Mouse (Mus musculus) left cerebral cortex, postnatal 10 days (tissue): Measurements from ENCODE around the gene Med9. TPM values are rescaled to one million over a fixed set of nuclear protein-coding genes. Genes with fewer than 3 reads are reported as not detected.

Experiments
- DNase-seq, 2 experiments: peaks; one replicate each; pipeline ENCODE4 v3.0.0; 2021 to 2022; ENCODE audit warnings: low spot score in 2 of 2, mixed read lengths in 1 of 2; ENCODE audit errors: extremely low spot score in 1 of 2
- intact Hi-C: fragments of 180-260 bp; cut with DNase I; formaldehyde crosslinking; loops from one replicate; pipeline ENCODE4 v1.15.1; 2025
- total RNA-seq, 2 experiments: library from RNA; stranded (reverse); gene quantifications; 2 replicates each; pipeline ENCODE4 v1.2.3; 2021

Gene Med9
- 10 to 100 TPM; 29.3 to 29.9 TPM for total RNA-seq

DNA sequence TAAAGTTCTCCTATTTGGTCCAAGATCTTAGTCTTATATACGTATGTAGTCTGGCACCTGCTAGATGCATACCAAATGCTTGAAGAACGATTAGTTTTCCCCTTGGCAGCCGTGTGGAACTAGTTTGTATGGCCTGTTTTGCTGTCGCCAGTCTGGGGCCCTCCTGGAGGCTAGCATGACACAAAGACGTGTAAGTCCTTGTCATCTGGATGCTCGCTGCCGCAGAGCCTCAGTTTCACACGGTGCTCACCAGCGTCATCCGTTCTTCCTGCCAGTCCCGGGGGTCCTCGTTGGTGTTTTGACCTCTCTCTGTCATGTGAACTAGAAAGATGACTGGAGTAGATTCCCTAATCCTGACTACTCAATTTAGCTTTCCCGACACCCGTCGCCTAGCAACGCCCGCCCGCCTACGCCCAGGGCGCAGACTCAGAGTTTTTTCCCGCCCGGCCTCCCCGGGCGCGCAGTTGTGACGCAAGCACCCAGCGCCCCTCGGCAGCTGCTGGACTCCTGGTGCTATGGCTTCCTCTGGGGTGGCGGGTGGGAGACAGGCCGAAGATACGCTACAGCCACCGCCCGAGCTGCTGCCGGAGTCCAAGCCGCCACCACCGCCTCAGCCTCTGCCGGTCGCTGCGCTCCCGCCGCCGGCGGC, at the start of gene Med9:
Med9 (plus strand) TSS at position 455 of the 649 bp plus-strand sequence.
- DNase-seq, result peak; percentile 95 to 98
- intact Hi-C loops, result loop anchor here (5.0 kb wide), 1 partner anchor 66 kb away; no protein-coding TSS in a partner anchor

DNA sequence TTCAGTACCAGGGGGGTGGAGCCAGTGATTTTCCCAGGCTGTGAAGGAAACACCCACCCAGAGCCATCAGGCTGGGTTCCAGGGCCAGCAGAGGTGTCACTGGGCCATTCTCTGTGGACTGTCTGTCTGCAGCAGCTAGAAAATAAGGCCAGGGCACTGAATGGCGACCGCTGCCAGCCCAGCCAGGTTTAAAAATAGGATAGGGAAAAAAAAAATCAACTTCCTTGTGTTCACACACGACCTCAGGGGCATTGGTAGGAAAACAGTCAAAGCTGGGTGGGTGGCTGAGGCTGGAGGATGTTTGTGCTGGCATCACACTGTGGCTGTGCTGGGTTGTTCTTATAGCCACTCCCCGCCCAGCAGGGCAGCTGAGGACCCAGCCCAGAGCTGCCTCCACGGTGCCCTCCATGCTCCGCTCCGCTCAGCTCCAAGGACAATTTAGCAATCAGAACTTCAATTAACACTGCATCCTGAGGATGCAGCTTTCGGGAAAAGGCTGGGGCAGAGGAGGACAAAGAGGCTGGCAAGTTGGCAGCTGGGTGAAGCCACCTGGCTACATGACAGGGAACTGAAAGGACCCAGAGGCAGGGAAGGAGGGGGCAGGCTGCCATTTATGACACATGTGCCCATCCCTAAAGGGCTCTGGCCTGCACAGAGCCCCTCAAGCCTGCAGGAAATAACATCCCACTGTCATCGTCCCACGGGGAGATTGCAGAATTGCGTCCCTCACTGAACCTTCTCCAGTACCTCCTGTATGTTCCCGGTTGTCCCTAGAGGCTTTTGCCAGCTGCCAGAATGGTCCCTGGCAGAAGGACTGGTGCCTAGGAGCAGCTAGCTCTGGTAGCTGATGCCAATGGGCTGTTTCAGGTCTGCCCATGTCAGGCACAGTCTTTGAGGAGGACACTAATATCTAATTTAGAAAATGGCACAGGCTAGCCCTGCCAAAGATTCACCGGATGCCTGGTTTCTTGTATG, 48.0 kb upstream of the Med9 start:
- peak in 1 of 2 experiments; percentile 70 for DNase-seq
- intact Hi-C loops, result no loop called here

DNA sequence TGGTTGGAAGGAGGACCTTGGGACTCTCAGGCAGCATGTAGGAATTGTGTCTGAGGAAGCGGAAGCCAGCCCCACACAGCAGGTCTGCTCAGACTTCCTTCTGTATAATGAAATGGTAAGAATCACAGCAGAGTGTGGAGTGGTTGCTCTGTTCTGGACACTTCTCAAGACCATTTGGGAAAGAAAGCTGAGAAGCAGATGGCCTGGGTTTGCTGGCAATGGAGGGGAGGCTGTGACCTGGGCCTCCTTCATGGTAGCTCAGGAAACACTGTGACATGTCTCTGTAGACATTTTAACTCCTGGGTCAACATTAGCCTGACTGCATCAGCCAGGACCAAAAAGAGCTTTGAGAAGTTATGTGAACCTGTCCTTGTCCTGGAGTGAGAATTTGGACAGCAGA, 47.0 kb upstream of the Med9 start:
- no peak for DNase-seq
- intact Hi-C loops, result no loop called here

DNA sequence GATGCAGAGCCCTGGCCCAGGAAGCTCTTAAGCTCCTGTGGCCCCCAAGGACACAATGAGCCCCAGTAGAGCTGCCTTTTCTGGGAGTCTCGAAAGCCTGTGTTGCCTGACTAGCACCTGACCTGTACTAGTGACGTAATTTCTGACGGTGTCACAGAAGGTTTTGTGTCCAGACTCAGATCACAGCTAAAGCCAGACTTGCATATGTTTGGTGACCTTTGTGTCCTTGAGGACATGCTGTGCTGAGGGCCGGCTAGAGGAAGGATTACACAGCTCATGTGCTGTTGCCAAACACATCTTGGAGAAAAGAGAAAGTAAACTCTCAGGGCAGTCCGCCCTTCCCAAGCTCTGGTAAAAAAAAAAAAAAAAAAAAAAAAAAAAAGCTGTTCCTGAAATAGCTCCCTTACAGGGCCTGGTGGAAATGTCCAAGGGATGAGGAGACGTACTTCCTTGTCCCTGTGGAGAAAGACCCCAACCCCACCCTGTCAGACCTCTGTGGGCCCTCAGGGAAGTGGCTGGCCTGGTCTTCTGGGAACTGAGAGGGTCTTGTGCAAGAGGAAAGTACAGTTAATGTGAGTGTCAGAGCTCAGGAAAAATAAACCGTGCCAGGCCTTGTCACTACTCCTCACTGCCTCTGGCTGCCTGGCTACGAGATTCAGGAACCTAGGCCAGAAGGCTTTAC, 45.8 kb upstream of the Med9 start:
- DNase-seq, result no peak
- intact Hi-C loops, result no loop called here

DNA sequence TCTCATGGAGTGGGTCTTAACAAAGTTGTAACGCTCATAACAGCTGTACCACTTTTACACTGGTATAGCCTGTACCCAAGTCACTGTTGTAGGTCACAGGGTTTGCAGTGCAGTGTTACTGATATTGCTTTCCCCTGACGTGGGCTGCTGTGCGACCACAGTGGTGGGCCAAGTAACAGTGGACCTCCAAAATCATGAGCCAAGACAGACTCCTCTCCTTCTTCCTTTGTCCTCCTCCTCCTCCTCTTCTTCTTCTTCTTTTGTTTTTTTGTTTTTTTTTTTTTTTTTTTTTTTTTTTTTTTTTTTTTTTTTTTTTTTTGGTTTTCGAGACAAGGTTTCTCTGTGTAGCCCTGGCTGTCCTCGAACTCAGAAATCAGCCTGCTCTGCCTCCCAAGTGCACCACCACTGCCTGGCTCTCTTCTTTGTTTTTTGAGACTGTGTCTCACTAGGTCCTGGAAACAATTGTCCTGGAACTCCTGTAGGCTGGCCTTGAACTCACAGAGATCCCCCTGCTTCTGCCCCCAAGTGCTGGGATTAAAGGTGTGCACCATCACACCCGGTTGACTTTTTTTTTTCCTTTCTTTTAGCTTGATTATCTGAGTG, 41.4 kb upstream of the Med9 start:
- DNase-seq, result no peak
- intact Hi-C loops, result no loop called here

DNA sequence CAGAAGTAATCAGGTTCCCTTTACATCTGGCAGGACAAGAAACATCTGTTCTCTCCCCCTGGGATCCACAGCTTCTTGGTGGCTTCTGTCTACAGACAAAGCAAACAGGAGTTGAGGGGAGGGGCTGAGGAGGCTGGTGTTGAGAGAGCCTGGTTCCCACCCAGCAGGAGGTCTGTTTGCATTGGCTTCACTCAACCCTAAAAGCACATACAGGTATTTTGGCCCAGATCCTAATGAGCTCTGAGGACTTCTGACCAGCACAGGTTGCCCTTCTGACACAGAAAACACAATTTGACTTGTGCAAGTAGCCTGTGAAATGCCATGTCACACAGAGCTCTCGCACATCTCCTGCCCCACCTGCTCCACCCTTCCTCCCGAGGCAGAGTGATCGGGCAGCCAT, 39.6 kb upstream of the Med9 start:
- peak in 1 of 2 experiments; percentile 48 for DNase-seq
- intact Hi-C loops, result no loop called here

DNA sequence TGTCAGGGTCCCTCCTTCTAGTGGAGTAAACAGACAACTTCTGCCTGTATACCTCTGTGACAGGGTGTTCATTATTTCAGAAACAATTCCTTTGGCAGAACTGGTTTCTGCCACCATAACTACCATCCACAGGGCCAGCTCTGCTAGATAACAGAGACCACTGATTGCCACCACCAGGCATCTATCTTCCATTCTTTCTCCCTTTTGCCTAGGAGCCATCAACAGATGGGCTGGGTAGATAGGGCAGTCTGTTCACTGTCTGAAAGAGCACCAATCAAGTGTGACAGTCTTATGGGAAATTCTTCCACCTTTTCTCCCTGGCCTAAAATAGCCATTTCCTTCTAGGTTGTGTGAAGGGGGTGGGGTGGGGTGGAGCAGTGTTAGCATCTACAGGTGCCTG, 37.4 kb upstream of the Med9 start:
- intact Hi-C loops, result no loop called here
- no peak for DNase-seq

DNA sequence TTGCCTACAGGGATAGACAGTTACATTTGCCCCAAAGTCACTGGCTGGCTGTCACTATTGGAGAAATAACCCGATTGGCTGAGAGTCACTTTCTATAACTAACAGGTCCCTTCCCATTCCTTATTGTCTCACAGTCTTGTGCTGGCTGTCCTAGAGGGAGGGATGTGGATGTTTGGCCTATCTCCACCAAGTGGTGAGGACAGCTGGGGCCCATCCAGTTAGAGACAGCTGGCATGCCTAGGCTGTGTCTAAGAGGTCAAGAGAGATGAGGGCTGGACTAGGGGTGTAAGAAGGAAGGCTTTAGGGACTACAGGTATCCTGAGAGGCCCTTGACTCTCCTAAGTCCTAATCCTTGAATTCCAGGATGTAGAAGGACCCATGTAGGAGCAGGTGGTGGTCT, 36.5 kb upstream of the Med9 start:
- DNase-seq, result no peak
- intact Hi-C loops, result no loop called here

DNA sequence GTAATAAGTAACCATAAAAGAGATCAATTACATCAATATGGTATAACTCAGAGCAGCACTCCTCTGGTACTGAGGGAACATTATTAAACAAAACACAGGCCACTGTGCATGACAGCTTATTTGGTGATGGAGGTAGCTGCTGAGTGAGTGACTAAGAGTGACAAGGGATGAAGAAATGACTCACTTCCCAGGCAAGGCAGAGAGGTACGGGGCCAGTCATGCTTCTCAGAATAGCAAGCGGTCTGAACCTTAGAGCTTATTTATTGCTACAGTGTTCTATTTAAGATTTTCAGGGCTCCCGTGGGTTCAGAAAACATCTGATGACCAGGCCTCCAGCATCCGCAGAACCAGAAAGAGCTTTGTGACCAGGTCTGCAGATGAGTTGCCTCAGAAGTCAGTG, 34.3 kb upstream of the Med9 start:
- intact Hi-C loops, result no loop called here
- no peak for DNase-seq

DNA sequence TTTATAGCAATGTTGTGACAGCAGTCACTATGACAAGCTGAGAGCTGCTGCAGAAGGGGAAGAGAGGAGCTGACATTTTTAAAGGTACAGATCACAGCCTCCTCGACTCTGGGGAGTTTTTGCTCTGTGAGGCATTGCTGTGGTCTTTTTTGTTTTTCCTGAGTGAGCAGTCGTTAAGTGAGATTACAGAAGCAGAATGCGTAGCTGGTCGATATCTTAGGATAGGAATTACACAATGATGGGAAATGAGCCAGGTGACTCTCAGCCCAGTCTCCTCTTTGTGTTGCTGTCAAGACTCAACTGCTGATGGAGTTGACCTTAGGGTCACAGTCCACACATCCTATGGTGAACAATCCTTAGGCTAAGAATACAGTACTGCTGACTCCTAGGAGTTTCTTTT, 30.0 kb upstream of the Med9 start:
- no peak for DNase-seq
- intact Hi-C loops, result no loop called here

DNA sequence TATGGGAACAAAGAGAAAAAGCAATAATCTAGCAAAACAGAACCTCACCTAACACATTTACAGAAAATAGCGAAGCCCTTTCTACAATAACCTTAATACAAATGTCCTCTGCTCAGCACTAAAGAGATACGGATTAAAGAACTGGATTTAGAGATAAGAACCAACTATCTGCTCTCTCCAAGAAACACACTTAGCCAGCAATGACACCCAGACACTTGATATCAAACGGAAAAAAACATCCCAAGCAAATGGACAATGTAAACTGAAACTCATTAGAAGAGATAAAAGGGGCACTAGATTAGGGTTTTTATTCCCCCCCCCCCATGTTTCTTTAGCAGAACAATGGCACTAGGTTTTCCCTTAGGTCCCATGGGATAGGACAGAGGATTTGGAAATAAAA, 28.6 kb upstream of the Med9 start:
- intact Hi-C loops, result no loop called here

DNA sequence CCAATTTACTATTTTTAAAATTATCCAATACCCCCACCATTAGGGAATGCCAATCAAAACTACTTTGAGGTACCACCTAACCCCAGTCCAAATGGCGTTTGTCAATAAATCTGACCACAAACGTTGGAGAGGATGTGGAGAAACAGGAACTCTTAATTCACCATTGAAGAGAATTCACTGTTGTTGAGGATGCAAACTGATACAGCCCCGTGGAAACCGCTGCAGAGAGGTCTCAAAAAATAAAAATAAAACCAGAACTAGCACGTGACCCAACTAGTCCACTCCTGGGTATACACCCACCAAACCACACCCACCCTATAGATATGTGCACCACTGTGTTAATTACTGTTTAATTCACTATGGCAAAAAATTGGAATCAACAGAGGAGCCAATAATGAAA, 27.7 kb upstream of the Med9 start:
- intact Hi-C loops, result no loop called here
- DNase-seq, result no peak

More for the DNA sequence above, 28.6 kb upstream of the Med9 start:
- DNase-seq, result no peak

DNA sequence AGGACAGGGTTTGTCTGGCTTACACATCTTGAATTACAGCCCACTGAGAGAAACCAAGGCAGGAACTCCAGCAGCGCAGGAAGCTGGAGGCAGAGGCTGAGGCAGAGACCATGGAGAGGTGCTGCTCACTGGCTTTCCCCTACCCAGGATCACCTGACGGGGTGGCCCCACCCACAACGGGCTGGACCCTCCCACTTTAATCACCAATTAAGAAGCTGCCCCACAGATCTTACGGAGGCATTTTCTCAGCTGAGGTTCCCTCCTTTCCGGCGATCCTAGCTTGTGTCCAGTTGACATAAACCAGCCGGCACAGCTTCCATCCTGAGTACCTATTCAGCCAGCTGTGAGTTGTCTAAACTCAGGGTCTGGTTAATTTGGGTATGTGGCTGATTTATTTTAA, 26.7 kb upstream of the Med9 start:
- DNase-seq, result no peak
- intact Hi-C loops, result no loop called here

DNA sequence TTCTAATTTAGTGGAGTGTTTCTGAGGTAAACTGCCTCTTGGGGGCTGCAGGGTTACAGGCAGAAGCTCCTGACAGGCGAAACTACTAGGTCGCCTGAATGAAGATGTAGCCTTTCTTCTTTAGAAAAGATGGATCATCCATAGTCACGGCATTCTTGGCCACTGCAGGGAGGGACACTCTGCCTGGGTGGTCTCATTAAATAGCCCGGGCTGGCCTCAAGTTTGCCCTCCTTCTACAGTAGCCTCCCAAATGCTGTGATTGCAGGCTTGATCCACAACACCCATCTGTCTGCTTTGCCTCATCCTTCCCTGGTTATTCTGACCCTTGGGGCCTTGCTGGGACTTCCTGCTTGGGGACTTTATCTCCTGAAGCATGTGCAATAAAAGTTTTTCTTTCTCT, 18.0 kb upstream of the Med9 start:
- no peak for DNase-seq
- intact Hi-C loops, result no loop called here

DNA sequence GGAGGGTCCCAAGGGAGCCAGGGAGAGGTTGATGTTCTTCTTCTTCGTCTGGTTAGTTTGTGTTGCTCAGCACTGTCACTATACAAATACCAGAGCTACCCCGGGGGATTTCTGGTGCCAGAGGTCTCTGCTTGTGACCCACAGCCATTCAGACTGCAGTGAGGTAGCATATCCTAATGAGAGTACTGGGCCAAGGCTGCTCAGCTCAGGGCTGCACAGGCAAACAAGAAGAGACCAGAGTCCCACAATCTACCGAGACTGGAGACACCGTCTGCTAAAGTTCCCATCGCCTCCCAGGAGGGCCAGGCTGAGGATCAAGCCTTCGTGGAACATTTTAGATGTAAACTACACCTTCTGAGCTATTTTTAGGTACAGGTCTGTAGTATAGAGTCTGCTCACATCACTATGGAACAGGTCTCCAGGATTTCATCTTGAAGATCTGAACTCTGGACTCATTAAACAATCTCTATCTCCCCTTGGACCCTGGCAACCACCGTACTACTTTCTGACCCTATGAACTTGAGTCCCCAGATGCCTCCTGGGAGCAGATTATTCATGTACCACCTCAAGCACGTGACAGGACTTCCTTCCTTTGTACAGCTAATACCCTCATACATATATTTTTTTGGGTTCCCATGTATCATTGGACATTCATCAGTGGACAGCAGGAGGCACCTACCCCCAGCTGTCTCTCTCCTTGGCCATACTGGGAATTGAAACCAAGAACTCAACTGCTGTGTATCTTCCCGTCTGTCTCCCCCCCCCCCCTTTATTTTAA, 15.3 kb upstream of the Med9 start:
- DNase-seq, result no peak
- intact Hi-C loops, result no loop called here

DNA sequence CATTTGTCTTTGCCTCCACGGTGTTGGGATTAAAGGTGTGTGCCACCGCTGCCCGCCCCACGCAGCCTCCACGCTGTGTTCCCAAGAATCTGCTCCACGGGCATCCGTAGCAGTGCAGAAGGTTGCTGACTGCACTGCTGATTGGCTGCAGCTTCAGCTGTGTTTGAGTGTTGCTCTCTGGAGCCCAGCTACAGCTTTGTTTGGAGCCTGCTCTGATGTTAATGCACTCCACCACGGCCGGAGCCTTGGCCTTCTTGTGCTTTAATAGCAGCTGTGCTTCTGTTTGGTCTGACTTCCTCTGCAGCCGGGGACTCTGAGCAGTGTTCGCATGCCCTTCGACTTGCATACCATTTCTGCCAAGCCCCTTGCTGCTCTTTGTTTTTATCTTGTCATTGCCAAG, 14.1 kb upstream of the Med9 start:
- DNase-seq, result no peak
- intact Hi-C loops, result no loop called here

DNA sequence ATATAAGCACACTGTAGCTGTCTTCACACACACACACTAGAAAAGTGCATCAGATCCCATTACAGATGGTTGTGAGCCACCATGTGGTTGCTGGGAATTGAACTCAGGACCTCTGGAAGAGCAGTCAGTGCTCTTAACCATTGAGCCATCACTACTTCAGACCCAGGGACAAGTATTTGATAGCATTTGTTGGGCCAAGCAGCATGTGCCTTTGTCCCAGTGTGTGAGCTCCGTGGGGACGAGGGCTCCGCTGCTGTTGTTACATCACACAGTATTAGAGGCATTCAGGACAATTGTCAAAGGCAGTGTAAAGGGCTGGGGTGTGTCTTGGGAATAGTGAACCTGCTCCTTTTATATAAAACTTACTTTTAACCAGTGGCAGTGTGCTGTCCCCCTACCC, 11.0 kb upstream of the Med9 start:
- DNase-seq, result no peak
- intact Hi-C loops, result no loop called here

DNA sequence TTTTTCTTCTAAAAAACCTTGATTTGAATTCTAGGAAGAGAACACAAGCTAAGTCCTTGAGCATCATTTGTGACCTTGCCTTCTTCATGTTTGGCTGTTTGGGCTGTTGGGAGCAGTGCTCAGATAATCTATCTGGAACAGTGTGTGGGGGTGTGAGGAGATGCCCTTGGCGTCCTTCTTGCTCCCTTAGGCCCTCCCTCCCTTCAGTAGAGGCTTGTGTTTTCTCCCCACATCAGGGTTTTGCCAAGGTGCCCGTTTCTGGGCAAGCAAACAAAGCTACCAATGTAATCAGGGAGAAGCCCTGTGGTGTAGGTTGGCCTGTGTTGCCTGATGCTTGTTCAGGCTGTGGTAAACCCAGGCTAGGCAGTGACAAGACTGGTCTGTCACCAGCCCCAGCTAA, 10.4 kb upstream of the Med9 start:
- intact Hi-C loops, result no loop called here
- no peak for DNase-seq

DNA sequence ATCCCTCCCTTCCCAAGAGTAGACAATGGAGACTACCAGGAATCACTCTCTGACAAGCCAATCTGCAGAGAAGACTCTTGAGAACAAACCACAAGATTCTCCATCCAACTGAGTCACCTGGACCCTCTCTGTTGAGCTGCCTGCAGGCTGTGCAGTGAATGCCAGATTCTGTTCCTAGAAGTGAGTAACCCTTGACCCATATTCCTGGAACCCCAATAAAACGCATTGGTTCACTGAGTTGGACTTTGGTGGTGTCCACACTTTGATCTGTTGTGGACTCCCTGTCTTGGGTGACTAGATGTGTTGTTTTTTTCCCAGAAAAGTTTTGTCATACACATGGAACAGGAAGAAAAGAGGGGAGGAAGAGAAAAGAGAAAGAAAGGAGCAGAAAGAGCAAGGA, 8.2 kb upstream of the Med9 start:
- intact Hi-C loops, result no loop called here
- DNase-seq, result no peak
